Mouse (Mus musculus) liver, embryonic 16.5 days (tissue): ENCODE results near the gene Deaf1. TPM values are rescaled to one million over a fixed set of nuclear protein-coding genes. Genes with fewer than 3 reads are reported as not detected.
A peak's percentile ranks its signal among the peaks of the same experiment; 100 is the strongest.

ENCODE experiments used
- ATAC-seq: fragments of 200-750 bp; cut with Nextera tagmentation; 2 replicates; pipeline ENCODE4 v1.8.0; 2017; ENCODE audit warnings: low read depth, mild to moderate bottlenecking, moderate number of reproducible peaks, moderate library complexity
- H3K27ac ChIP-seq: fragments of 300-500 bp; sonication (generic); 2 replicates; pipeline ENCODE4 v1.5.1; 2014; ENCODE audit warnings: mild to moderate bottlenecking, low read length
- H3K27me3 ChIP-seq: fragments of 300-500 bp; sonication (generic); 2 replicates; pipeline ENCODE4 v1.6.1; 2014; ENCODE audit warnings: low read depth, low read length, mixed read lengths; ENCODE audit not compliant: control insufficient read depth, insufficient read depth
- H3K36me3 ChIP-seq: fragments of 300-500 bp; sonication (generic); 2 replicates; pipeline ENCODE4 v1.6.1; 2014; ENCODE audit warnings: mild to moderate bottlenecking; ENCODE audit not compliant: control insufficient read depth, insufficient read depth
- H3K4me1 ChIP-seq: fragments of 300-500 bp; sonication (generic); 2 replicates; pipeline ENCODE4 v1.6.1; 2014; ENCODE audit warnings: low read depth, low read length, mixed read lengths; ENCODE audit not compliant: control insufficient read depth
- H3K4me2 ChIP-seq: fragments of 300-500 bp; sonication (generic); 2 replicates; pipeline ENCODE4 v1.6.1; 2014; ENCODE audit warnings: low read depth, low read length, mixed read lengths
- H3K4me3 ChIP-seq: fragments of 300-500 bp; sonication (generic); 2 replicates; pipeline ENCODE4 v1.5.1; 2014; ENCODE audit warnings: low read depth, mild to moderate bottlenecking, low read length
- H3K9ac ChIP-seq: fragments of 300-500 bp; sonication (generic); 2 replicates; pipeline ENCODE4 v1.6.1; 2014; ENCODE audit warnings: low read depth, low read length
- H3K9me3 ChIP-seq: fragments of 300-500 bp; sonication (generic); replicated peaks from 2 replicates; pipeline ENCODE4 v1.6.1; 2016; ENCODE audit warnings: low read length; ENCODE audit not compliant: control insufficient read depth
- WGBS: fragments of 180-500 bp; shearing (Covaris S2); extraction: QIAGEN DNeasy Blood & Tissue Kit; methylation state at CpG from one replicate; pipeline ENCODE4 v1.1.7; 2014; ENCODE audit not compliant: insufficient replicate concordance; 5-methylcytosine and 5-hydroxymethylcytosine counted together
- polyA plus RNA-seq: library from polyadenylated mRNA; unstranded; fragments of >200 nt; fragmentation: Nextera tagmentation; extraction: Ambion mirVana; gene quantifications from 2 replicates; pipeline ENCODE4 v1.2.1, GENCODE M21; 2015

Gene Deaf1
- polyA plus RNA-seq, 1 experiment from 2014 or later = 13.6 TPM

DNA sequence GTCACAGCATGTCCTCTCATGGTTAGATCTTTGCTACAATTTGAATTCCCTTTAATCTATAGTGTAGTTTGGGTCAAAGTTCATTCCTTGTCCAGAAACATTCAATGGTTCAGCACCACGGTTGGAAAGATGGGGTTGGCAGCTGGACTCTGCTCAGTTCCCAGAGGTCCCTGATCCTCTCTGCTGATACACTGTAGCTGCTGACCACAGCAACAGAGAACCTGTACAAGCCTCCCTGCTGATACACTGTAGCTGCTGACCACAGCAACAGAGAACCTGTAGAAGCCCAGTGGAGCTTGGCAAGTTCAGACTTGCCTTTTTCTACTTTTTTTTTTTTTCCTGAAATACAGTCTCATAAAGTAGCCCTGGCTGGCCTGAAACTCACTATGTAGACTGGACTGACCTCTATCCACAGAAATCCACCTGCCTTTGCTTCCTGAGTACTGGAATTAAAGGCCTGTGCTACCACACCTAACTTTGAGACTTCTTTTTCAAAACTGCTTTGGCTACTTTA lies 9.8 kb downstream of the Deaf1 start:
- H3K27ac ChIP-seq = no peak overlapping the region
- H3K4me2 ChIP-seq = no peak overlapping the region
- H3K27me3 ChIP-seq = no peaks in the 10 kb centered on the region
- peaks cover 52% of the 10 kb centered on the region for H3K36me3 ChIP-seq
- H3K9ac ChIP-seq = no peak overlapping the region
- no peak overlapping the region for H3K4me3 ChIP-seq
- H3K9me3 ChIP-seq = no peaks in the 10 kb centered on the region
- 43% methylated on average over 1 of the region's 1 CpGs for WGBS
- ATAC-seq = no peak
- H3K4me1 ChIP-seq = no peaks in the 10 kb centered on the region

DNA sequence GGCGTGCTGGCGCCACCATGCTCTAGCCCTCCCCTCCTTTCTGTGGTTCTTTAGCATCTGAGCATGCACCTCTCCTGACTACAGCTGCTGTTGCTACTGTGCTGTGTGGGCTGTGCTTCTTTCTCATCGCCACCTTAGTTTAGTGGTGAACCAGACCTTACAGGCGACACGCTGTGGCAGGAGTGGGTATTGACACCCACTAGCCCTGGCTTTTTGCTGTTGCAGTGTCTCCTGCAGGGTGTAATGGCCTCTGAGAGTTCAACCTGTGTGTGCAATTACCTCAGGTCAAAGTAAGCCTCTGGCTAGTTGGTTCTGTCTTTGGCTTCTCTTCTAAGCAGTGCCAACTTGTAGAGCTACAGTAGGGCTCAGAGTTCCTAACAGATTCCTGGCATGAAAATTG lies 11.5 kb downstream of the Deaf1 start:
- no peaks in the 10 kb centered on the region for H3K4me1 ChIP-seq
- 72% methylated on average over 5 of the region's 5 CpGs for WGBS
- peaks cover 37% of the 10 kb centered on the region for H3K36me3 ChIP-seq
- H3K9me3 ChIP-seq = no peaks in the 10 kb centered on the region
- no peak overlapping the region for H3K27ac ChIP-seq
- no peak for ATAC-seq
- H3K4me2 ChIP-seq = no peak overlapping the region
- H3K27me3 ChIP-seq = no peaks in the 10 kb centered on the region
- H3K4me3 ChIP-seq = no peak overlapping the region
- H3K9ac ChIP-seq = no peak overlapping the region

GRCm38 (mm10) chr7:141315076-141315475 lies 12.4 kb downstream of the Deaf1 start:
- no peak overlapping the region for H3K4me2 ChIP-seq
- H3K36me3 ChIP-seq = peaks cover 37% of the 10 kb centered on the region
- H3K27ac ChIP-seq = no peak overlapping the region
- no peaks in the 10 kb centered on the region for H3K27me3 ChIP-seq
- no peak for ATAC-seq
- H3K9ac ChIP-seq = no peak overlapping the region
- no peaks in the 10 kb centered on the region for H3K4me1 ChIP-seq
- no peaks in the 10 kb centered on the region for H3K9me3 ChIP-seq
- no peak overlapping the region for H3K4me3 ChIP-seq
- 69% methylated on average over 8 of the region's 8 CpGs for whole genome bisulfite sequencing

DNA sequence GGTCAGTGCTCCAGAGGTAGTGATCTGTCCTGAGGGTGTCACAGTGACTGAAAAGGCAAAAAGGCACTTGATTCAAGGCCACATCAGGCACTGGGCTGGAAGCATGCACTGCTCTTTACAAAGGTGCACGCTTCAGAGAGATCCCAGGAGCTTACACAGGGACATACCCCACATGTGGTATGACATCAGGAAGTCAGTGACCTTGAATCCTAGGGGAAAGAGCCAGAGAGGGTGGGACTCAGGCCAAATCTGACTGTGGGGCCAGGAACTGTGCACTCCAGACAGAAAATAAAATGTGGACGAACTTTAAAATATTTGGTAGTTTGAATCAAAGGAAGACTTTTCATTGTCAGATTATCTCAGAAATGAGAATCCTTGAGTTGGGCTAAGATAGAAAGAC lies 13.1 kb downstream of the Deaf1 start:
- no peaks in the 10 kb centered on the region for H3K9me3 ChIP-seq
- no peak for ATAC-seq
- no peak overlapping the region for H3K4me2 ChIP-seq
- no peak overlapping the region for H3K9ac ChIP-seq
- no peaks in the 10 kb centered on the region for H3K27me3 ChIP-seq
- WGBS = 72% methylated on average over 2 of the region's 2 CpGs
- H3K4me3 ChIP-seq = no peak overlapping the region
- no peak overlapping the region for H3K27ac ChIP-seq
- no peaks in the 10 kb centered on the region for H3K4me1 ChIP-seq
- peaks cover 37% of the 10 kb centered on the region for H3K36me3 ChIP-seq

DNA sequence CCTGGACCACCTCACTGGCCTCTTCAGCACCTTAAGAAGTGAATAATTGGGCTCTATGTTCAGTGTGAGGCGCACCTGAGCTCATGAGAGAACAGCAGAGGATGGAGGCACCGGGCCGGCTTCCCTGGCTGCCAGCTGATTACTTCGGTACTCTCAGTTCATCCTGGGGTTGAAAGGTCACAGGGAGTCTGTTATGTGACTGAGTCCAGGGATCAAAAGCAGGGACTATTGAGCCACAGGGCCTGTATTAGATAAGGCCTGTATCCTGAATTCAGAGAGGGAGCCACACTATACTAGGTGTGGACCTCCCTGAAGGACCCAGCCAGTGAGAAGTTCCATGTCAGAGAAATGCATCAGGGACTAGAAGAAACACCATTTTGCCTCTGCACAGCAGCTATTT lies 23.0 kb downstream of the Deaf1 start:
- Histone ChIP-seq H3K36me3 (peaks cover 26% of the 10 kb centered on the region), H3K4me1 (peaks cover 4% of the 10 kb centered on the region), H3K9ac (no peak overlapping the region), H3K27me3 (no peaks in the 10 kb centered on the region), H3K4me3 (no peak overlapping the region), H3K27ac (no peak overlapping the region), H3K4me2 (no peak overlapping the region), H3K9me3 (no peaks in the 10 kb centered on the region)
- 75% methylated on average over 4 of the region's 4 CpGs for WGBS
- ATAC-seq = 0 out of 2 replicates have a peak, but pooled peaks have one; percentile 28

DNA sequence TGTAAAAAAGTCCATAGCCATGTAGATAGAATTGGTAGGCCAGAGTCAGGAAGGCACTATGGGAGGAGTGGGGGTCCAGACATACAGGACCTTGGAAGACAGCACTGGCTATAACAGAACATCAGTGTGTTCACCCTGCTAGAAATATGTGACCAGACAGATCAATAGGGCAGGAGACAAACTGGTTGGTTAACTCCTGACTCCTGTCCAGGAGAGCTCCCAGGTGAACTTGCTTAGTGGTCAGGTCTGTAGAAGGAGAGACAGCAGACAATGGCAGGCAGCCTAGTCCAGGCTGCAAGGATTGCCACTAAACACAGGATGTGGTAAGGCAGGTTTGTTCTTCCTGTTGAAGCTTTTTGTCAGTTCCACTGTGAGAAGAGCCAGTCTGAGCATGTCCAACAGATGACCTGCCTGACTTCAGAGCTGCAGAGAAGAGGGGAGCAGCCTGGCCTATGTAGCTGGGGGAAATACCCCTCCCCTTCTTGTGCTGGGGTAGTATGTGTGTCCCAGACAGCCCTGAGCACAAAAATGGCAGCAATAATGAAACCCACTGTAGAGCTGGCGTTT lies 24.7 kb downstream of the Deaf1 start:
- 68% methylated on average over 1 of the region's 1 CpGs for WGBS
- H3K36me3 ChIP-seq = peaks cover 20% of the 10 kb centered on the region
- peaks cover 4% of the 10 kb centered on the region for H3K4me1 ChIP-seq
- H3K27me3 ChIP-seq = no peaks in the 10 kb centered on the region
- ATAC-seq = 0 out of 2 replicates have a peak, but pooled peaks have one; percentile 12
- no peak overlapping the region for H3K9ac ChIP-seq
- H3K27ac ChIP-seq = no peak overlapping the region
- no peak overlapping the region for H3K4me2 ChIP-seq
- H3K9me3 ChIP-seq = no peaks in the 10 kb centered on the region
- no peak overlapping the region for H3K4me3 ChIP-seq

- 90% methylated on average over 9 of the region's 9 CpGs for WGBS
- H3K4me3 ChIP-seq = no peak overlapping the region
- no peak overlapping the region for H3K4me2 ChIP-seq
- H3K4me1 ChIP-seq = peaks cover 4% of the 10 kb centered on the region
- H3K27me3 ChIP-seq = no peaks in the 10 kb centered on the region
- no peak overlapping the region for H3K27ac ChIP-seq
- H3K9ac ChIP-seq = no peak overlapping the region
- peaks cover 15% of the 10 kb centered on the region for H3K36me3 ChIP-seq
- ATAC-seq = no peak
- H3K9me3 ChIP-seq = no peaks in the 10 kb centered on the region
Measured at GRCm38 (mm10) chr7:141301386-141301785, 26.1 kb downstream of the Deaf1 start.

- no peak for ATAC-seq
- 88% methylated on average over 8 of the region's 8 CpGs for WGBS
- no peaks in the 10 kb centered on the region for H3K9me3 ChIP-seq
- H3K27me3 ChIP-seq = peaks cover 17% of the 10 kb centered on the region
- no peak overlapping the region for H3K27ac ChIP-seq
- H3K36me3 ChIP-seq = peaks cover 10% of the 10 kb centered on the region; the same call in 1 of the 2 replicates
- H3K9ac ChIP-seq = no peak overlapping the region
- H3K4me1 ChIP-seq = peaks cover 4% of the 10 kb centered on the region
- no peak overlapping the region for H3K4me2 ChIP-seq
- no peak overlapping the region for H3K4me3 ChIP-seq
Measured at GRCm38 (mm10) chr7:141299175-141299574, 28.3 kb downstream of the Deaf1 start.

GRCm38 (mm10) chr7:141297926-141298650 lies 29.4 kb downstream of the Deaf1 start:
- ATAC-seq = peak; percentile 24; the same call in 1 of the 2 replicates
- Histone ChIP-seq H3K9me3 (no peaks in the 10 kb centered on the region), H3K4me1 (peaks cover 8% of the 10 kb centered on the region), H3K4me2 (no peak overlapping the region), H3K36me3 (peaks cover 6% of the 10 kb centered on the region; the same call in 1 of the 2 replicates), H3K27me3 (peaks cover 28% of the 10 kb centered on the region), H3K9ac (no peak overlapping the region), H3K27ac (no peak overlapping the region), H3K4me3 (no peak overlapping the region)
- WGBS = 55% methylated on average over 3 of the region's 3 CpGs
